Mouse (Mus musculus) spleen, adult 2 months (tissue): ENCODE data around the gene Tmem230. TPM values are rescaled to one million over a fixed set of nuclear protein-coding genes. Genes with fewer than 3 reads are reported as not detected.

Experiments used
- DNase-seq, 2 experiments: peaks; one replicate each; pipeline versions ENCODE4 v3.0.0 to v3.0.0-alpha.2; 2012 to 2021; ENCODE audit warnings: low spot score in 2 of 2, low read depth in 1 of 2
- H3K27ac ChIP-seq: fragments of 200-500 bp; 2 replicates; pipeline ENCODE4 v1.5.1; 2012; ENCODE audit warnings: low read length, inconsistent platforms; ENCODE audit not compliant: insufficient read depth
- H3K27me3 ChIP-seq: fragments of 200-500 bp; 2 replicates; pipeline ENCODE4 v1.6.1; 2012; ENCODE audit warnings: mild to moderate bottlenecking, moderate library complexity, low read length, inconsistent platforms; ENCODE audit not compliant: control insufficient read depth, insufficient read depth
- H3K36me3 ChIP-seq: fragments of 200-500 bp; 2 replicates; pipeline ENCODE4 v1.6.1; 2012; ENCODE audit warnings: mild to moderate bottlenecking, low read length, inconsistent platforms; ENCODE audit not compliant: control insufficient read depth, insufficient read depth
- H3K4me1 ChIP-seq: fragments of 200-500 bp; 2 replicates; pipeline ENCODE4 v1.6.1; 2011; ENCODE audit warnings: inconsistent platforms; ENCODE audit not compliant: control insufficient read depth, insufficient read depth, insufficient read length
- H3K4me3 ChIP-seq: fragments of 200-500 bp; 2 replicates; pipeline ENCODE4 v1.5.1; 2011; ENCODE audit warnings: mild to moderate bottlenecking, inconsistent platforms; ENCODE audit not compliant: insufficient read depth, insufficient read length; ENCODE audit errors: extremely low read depth
- CTCF ChIP-seq: fragments of 200-500 bp; IDR thresholded peaks from 2 replicates; pipeline ENCODE4 v1.5.1; 2011; ENCODE audit warnings: mild to moderate bottlenecking, inconsistent platforms; ENCODE audit not compliant: insufficient read depth, insufficient read length, insufficient replicate concordance; ENCODE audit errors: extremely low read depth
- POLR2A ChIP-seq: fragments of 200-500 bp; IDR thresholded peaks from 2 replicates; pipeline ENCODE4 v1.6.1; 2011; ENCODE audit warnings: low read depth, low read length, inconsistent platforms
- WGBS: fragments of 180-500 bp; shearing (Covaris S2); methylation state at CpG from one replicate; pipeline ENCODE4 v1.1.7; 2018; 5-methylcytosine and 5-hydroxymethylcytosine counted together
- polyA plus RNA-seq: library from polyadenylated mRNA; depleted of rRNA; stranded (reverse); fragments of >200 nt; gene quantifications from 2 replicates; pipeline ENCODE4 v1.2.3, GENCODE M21; 2012; rRNA removed

Tmem230 gene
- polyA plus RNA-seq, 1 experiment: 40.7 TPM

- no peak for DNase-seq
- Histone ChIP-seq H3K4me1 (no peaks in the 10 kb centered on the region), H3K36me3 (no peaks in the 10 kb centered on the region), H3K27ac (no peak overlapping the region), H3K27me3 (no peaks in the 10 kb centered on the region), H3K4me3 (no peak overlapping the region)
- 62% methylated on average over 3 of the region's 3 CpGs for WGBS
- TF ChIP-seq POLR2A (no peak), CTCF (no peak)
Observed at GRCm38 (mm10) chr2:132203773-132204172, 43.8 kb downstream of the Tmem230 start.

GRCm38 (mm10) chr2:132203186-132203585 is 44.4 kb downstream of the Tmem230 start:
- WGBS: 85% methylated on average over 3 of the region's 3 CpGs
- no peak for TF ChIP-seq POLR2A
- TF ChIP-seq CTCF: no peak
- H3K36me3 ChIP-seq: no peaks in the 10 kb centered on the region
- H3K4me1 ChIP-seq: no peaks in the 10 kb centered on the region
- H3K4me3 ChIP-seq: no peak overlapping the region
- DNase-seq: no peak
- H3K27ac ChIP-seq: no peak overlapping the region
- H3K27me3 ChIP-seq: no peaks in the 10 kb centered on the region

GRCm38 (mm10) chr2:132198017-132198933 is 49.3 kb downstream of the Tmem230 start:
- TF ChIP-seq CTCF (no peak), POLR2A (no peak)
- no peak overlapping the region for H3K4me3 ChIP-seq
- H3K4me1 ChIP-seq: no peaks in the 10 kb centered on the region
- 90% methylated on average over 9 of the region's 9 CpGs for WGBS
- DNase-seq: no peak
- no peak overlapping the region for H3K27ac ChIP-seq
- H3K36me3 ChIP-seq: no peaks in the 10 kb centered on the region
- H3K27me3 ChIP-seq: no peaks in the 10 kb centered on the region

GRCm38 (mm10) chr2:132195602-132196001 is 52.0 kb downstream of the Tmem230 start:
- Histone ChIP-seq H3K4me3 (no peak overlapping the region), H3K4me1 (no peaks in the 10 kb centered on the region), H3K36me3 (no peaks in the 10 kb centered on the region), H3K27ac (no peak overlapping the region), H3K27me3 (no peaks in the 10 kb centered on the region)
- WGBS: 88% methylated on average over 2 of the region's 2 CpGs
- DNase-seq: no peak
- TF ChIP-seq POLR2A (no peak), CTCF (no peak)

- Histone ChIP-seq H3K27ac (no peak overlapping the region), H3K4me1 (no peaks in the 10 kb centered on the region), H3K36me3 (no peaks in the 10 kb centered on the region), H3K27me3 (no peaks in the 10 kb centered on the region), H3K4me3 (no peak overlapping the region)
- TF ChIP-seq POLR2A (no peak), CTCF (no peak)
- WGBS: 74% methylated on average over 3 of the region's 3 CpGs
- no peak for DNase-seq
Observed at GRCm38 (mm10) chr2:132190602-132191161, 56.9 kb downstream of the Tmem230 start.

Other genes with a start within 250 kb of the Tmem230 start
- 70.2 and 85.9 TPM in 2 replicates for gene Rassf2, start 217.5 kb downstream of the Tmem230 start, polyA plus RNA-seq
- gene Slc23a2, start 102.7 kb downstream of the Tmem230 start, polyA plus RNA-seq: 18.7 and 20.6 TPM in 2 replicates
- 81.7 and 121 TPM in 2 replicates for gene Pcna, start 5.5 kb upstream of the Tmem230 start, polyA plus RNA-seq
- 34.8 and 39.1 TPM in 2 replicates for gene Cds2, start 15.3 kb upstream of the Tmem230 start, polyA plus RNA-seq
- gene Prokr2, start 137.6 kb upstream of the Tmem230 start, polyA plus RNA-seq: 0.19 and 0.29 TPM in 2 replicates